Mouse (Mus musculus) brain, adult 2 months (tissue): Measurements from ENCODE around the gene Olfr140.
A peak's percentile ranks its signal among the peaks of the same experiment; 100 is the strongest.

Experiments
- DNase-seq: peaks from one replicate; pipeline ENCODE4 v3.0.0; 2011; ENCODE audit warnings: low read depth, low spot score

Gene Olfr140

GRCm38 (mm10) chr2:90063494-90063893, at the start of gene Olfr140:
Gene Olfr140 (minus strand): TSS chr2:90063594.
- DNase-seq, result no peak

GRCm38 (mm10) chr2:90070065-90070464, 6.7 kb upstream of the Olfr140 start:
- peak; percentile 17 for DNase-seq

- no peak for DNase-seq
Measured at GRCm38 (mm10) chr2:90035037-90035436, 28.4 kb downstream of the Olfr140 start, which contains the start of gene Olfr1265. Gene Olfr1265 (plus strand): TSS chr2:90035337.

- no peak for DNase-seq
Measured at GRCm38 (mm10) chr2:90025477-90025876, 37.9 kb downstream of the Olfr140 start, which contains the start of gene Olfr1264. Gene Olfr1264 (minus strand): TSS chr2:90025577.

- DNase-seq, result no peak
Measured at GRCm38 (mm10) chr2:90011831-90012230, 51.6 kb downstream of the Olfr140 start, which contains the start of gene Olfr1263. Gene Olfr1263 (plus strand): TSS chr2:90012131.

GRCm38 (mm10) chr2:89999845-90000244, 63.5 kb downstream of the Olfr140 start, which contains the start of gene Olfr1262:
Gene Olfr1262 (plus strand): TSS chr2:90000145.
- no peak for DNase-seq
